In the genomic region with DNA sequence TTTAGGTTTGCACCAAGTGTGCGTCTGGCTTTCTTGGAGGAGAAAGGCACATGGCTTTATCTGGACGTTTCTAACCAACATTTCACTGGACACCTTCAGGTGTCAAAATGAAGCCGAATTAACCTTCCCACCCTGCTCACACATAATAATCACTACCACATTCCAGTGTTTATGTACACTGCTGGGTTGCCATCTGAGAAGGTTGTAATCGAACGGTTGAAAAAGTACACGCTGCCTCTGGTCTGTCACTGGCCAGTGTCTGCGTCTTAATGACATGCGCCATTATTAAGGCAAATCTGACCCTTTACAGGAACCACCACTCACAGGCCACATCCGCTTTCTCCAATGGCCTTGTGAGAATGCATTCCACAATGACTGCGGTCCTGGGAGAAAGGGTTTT, we compare ENCODE assay signal across 12 mouse cellular contexts.
"Had no signal": no experiment of that assay in that cellular context is flagged by ENCODE, and none has a peak within 500 bp of the region (broad histone marks: within the 10 kb centered on the region; RNA-seq: fewer than 3 reads in every experiment).

No protein-coding gene starts in this region.

- H3K4me2 ChIP-seq: lung, embryonic 15.5 days; midbrain, embryonic 12.5 days; midbrain, embryonic 15.5 days; neural tube, embryonic 12.5 days; stomach, embryonic 15.5 days had no signal

- H3K4me1 ChIP-seq: lung, embryonic 15.5 days had no signal

- H3K36me3 ChIP-seq: lung, embryonic 15.5 days; midbrain, embryonic 10.5 days; midbrain, embryonic 12.5 days; midbrain, embryonic 15.5 days; neural tube, embryonic 12.5 days; stomach, embryonic 15.5 days had no signal

- H3K9ac ChIP-seq: lung, embryonic 15.5 days; midbrain, embryonic 12.5 days; midbrain, embryonic 15.5 days; neural tube, embryonic 12.5 days; stomach, embryonic 15.5 days had no signal

- DNase-seq: lung, adult 18-20 months; lung, postnatal 10 days; right cerebral cortex, postnatal 14 days; thymus, adult 2 months; thymus, postnatal 25 days had no signal

- H3K4me3 ChIP-seq: lung, embryonic 15.5 days; midbrain, embryonic 10.5 days; midbrain, embryonic 12.5 days; midbrain, embryonic 15.5 days; neural tube, embryonic 12.5 days; stomach, embryonic 15.5 days had no signal

- H3K27me3 ChIP-seq: midbrain, embryonic 15.5 days; neural tube, embryonic 12.5 days; stomach, embryonic 15.5 days had no signal

- H3K27ac ChIP-seq: lung, embryonic 15.5 days; midbrain, embryonic 10.5 days; midbrain, embryonic 12.5 days; midbrain, embryonic 15.5 days; neural tube, embryonic 12.5 days; stomach, embryonic 15.5 days; stomach, postnatal 0 days had no signal

- ATAC-seq: midbrain, embryonic 15.5 days had no signal

- H3K9me3 ChIP-seq: lung, embryonic 15.5 days; midbrain, embryonic 15.5 days; neural tube, embryonic 12.5 days; stomach, embryonic 15.5 days had no signal
